Mouse (Mus musculus) heart, postnatal 0 days (tissue): ENCODE measurements at regions not wholly inside any gene's neighbourhood (a gene's known extent, or its start where the extent isn't known, plus 50 kb on each side); places are given as distances from the start of the nearest gene placed in this dataset.

Experiments
- CTCF ChIP-seq: IDR thresholded peaks from 2 replicates; pipeline ENCODE4 v1.5.1; 2016; ENCODE audit warnings: antibody characterized with exemption, control low read depth, low read depth
- EP300 ChIP-seq: IDR thresholded peaks from 2 replicates; pipeline ENCODE4 v1.6.1; 2016; ENCODE audit warnings: antibody characterized with exemption, low read depth

DNA sequence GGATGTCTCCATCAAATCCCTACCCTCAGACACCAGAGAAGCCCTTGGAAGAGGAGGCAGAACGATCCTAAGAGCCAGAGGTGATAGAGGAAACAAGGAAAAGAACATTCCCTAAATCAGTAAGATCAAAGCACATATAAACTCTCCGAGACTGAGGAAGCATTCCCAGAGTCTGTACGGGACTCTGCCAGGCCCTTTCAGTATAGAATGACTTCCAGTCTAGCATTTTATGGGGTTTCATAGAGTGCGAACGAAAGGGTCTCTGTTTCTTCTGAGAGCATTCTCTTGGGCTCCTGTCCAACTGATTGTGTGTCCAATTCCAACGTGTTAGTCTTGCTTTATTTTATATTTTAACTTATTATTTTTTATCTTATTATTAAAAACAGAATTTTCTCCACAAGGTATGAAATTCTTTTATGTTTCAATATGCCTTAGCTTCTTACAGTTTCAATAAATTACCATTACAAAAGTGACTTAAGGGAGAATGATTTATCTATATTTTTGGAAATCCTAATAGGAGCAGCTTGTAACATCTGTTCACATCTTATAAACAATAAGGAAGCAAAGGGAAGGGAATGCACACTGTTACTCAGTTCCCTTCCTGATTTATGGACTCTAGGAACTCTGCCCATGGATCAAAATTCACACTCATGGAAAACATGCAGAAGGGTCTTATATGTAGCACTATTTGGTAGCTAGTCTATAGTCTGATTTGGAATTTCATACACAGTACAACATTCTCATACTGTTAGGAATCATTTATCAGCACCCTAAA, 628.8 kb downstream of the Slitrk6 start:
- TF ChIP-seq EP300: no peak
- no peak for TF ChIP-seq CTCF
